Mouse (Mus musculus) G1E (cell line): ENCODE results near the gene Gpr153. TPM values are rescaled to one million over a fixed set of nuclear protein-coding genes. Genes with fewer than 3 reads are reported as not detected.

Source experiments
- ATAC-seq: 2 replicates; pipeline ENCODE4 v1.8.0; 2016; ENCODE audit warnings: mild to moderate bottlenecking; ENCODE audit not compliant: insufficient number of reproducible peaks, poor library complexity, low FRiP score, severe bottlenecking; ENCODE audit errors: extremely low read depth
- DNase-seq: peaks from one replicate; pipeline ENCODE4 v3.0.0; 2012; ENCODE audit warnings: low spot score
- H3K27me3 ChIP-seq: 2 replicates; pipeline ENCODE4 v1.6.1; 2012; ENCODE audit warnings: mild to moderate bottlenecking, low read length, inconsistent platforms; ENCODE audit not compliant: insufficient read depth
- H3K36me3 ChIP-seq: replicated peaks from 2 replicates; pipeline ENCODE3; 2012; ENCODE audit warnings: mild to moderate bottlenecking, inconsistent platforms
- H3K4me1 ChIP-seq: 2 replicates; pipeline ENCODE4 v1.6.1; 2012; ENCODE audit warnings: low read depth, low read length, inconsistent platforms, mixed read lengths; ENCODE audit not compliant: insufficient read depth
- H3K4me3 ChIP-seq: 2 replicates; pipeline ENCODE4 v1.5.1; 2012; ENCODE audit warnings: low read depth, mild to moderate bottlenecking, inconsistent platforms, low read length, moderate library complexity, mixed read lengths
- H3K9me3 ChIP-seq: replicated peaks from 2 replicates; pipeline ENCODE4 v1.6.1; 2012; ENCODE audit warnings: inconsistent platforms
- CTCF ChIP-seq: IDR thresholded peaks from 2 replicates; pipeline ENCODE4 v1.5.1; 2012; ENCODE audit warnings: low read depth, low read length, inconsistent platforms, mixed read lengths
- GATA1 ChIP-seq: IDR thresholded peaks from 2 replicates; pipeline ENCODE4 v1.6.1; 2012; ENCODE audit warnings: borderline replicate concordance, low read length, inconsistent platforms, mixed read lengths
- GATA2 ChIP-seq: IDR thresholded peaks from 2 replicates; pipeline ENCODE4 v1.6.1; 2012; ENCODE audit warnings: low read depth, low read length, inconsistent platforms, borderline replicate concordance
- POLR2AphosphoS5 ChIP-seq: IDR thresholded peaks from 2 replicates; pipeline ENCODE4 v1.6.1; 2012; ENCODE audit warnings: low read depth, low read length, inconsistent platforms; ENCODE audit not compliant: insufficient replicate concordance
- TAL1 ChIP-seq: conservative IDR thresholded peaks from 2 replicates; pipeline ENCODE4 v1.6.1; 2012; ENCODE audit warnings: low read depth, low read length, inconsistent platforms, mixed read lengths
- polyA plus RNA-seq: library from polyadenylated mRNA; stranded (reverse); fragments of >175 nt; gene quantifications from 2 replicates; pipeline ENCODE4 v1.2.3, GENCODE M21; 2012
- total RNA-seq, 2 experiments: library from RNA; stranded (forward) in 1 of 2; stranded (reverse) in 1 of 2; fragments of 200-1000 nt in 1 of 2; fragments of >200 nt in 1 of 2; fragmentation: Nextera tagmentation in 1 of 2; gene quantifications; 2 replicates each; pipeline ENCODE4 v1.2.3; 2014 to 2017

The Gpr153 gene
- total and polyA plus RNA-seq, 3 experiments, result 0.05 to 0.09 TPM; not detected in 1

- no peak for TF ChIP-seq GATA2
- H3K36me3 ChIP-seq, result peaks cover 78% of the 10 kb centered on the region
- no peaks in the 10 kb centered on the region for H3K9me3 ChIP-seq
- peaks cover 4% of the 10 kb centered on the region; the same call in 1 of the 2 replicates for H3K4me1 ChIP-seq
- no peaks in the 10 kb centered on the region for H3K27me3 ChIP-seq
- ATAC-seq (no peak), DNase-seq (no peak)
- H3K4me3 ChIP-seq, result no peak overlapping the region
Observed at GRCm38 (mm10) chr4:152250615-152251014, 23.4 kb upstream of the Gpr153 start.

GRCm38 (mm10) chr4:152253183-152253759 lies 20.8 kb upstream of the Gpr153 start:
- H3K27me3 ChIP-seq, result no peaks in the 10 kb centered on the region
- H3K4me1 ChIP-seq, result no peaks in the 10 kb centered on the region
- H3K4me3 ChIP-seq, result no peak overlapping the region
- peaks cover 84% of the 10 kb centered on the region for H3K36me3 ChIP-seq
- DNase-seq (no peak), ATAC-seq (no peak)
- no peak for TF ChIP-seq GATA2
- TF ChIP-seq CTCF, result no peak
- TF ChIP-seq TAL1, result no peak
- TF ChIP-seq POLR2AphosphoS5, result no peak
- TF ChIP-seq GATA1, result no peak
- no peaks in the 10 kb centered on the region for H3K9me3 ChIP-seq

- Histone ChIP-seq H3K36me3 (peaks cover 93% of the 10 kb centered on the region), H3K4me3 (no peak overlapping the region), H3K9me3 (no peaks in the 10 kb centered on the region), H3K4me1 (peaks cover 4% of the 10 kb centered on the region; the same call in 1 of the 2 replicates), H3K27me3 (no peaks in the 10 kb centered on the region)
- TF ChIP-seq POLR2AphosphoS5 (no peak), CTCF (no peak), GATA2 (no peak), GATA1 (no peak), TAL1 (no peak)
- DNase-seq (no peak), ATAC-seq (no peak)
Observed at GRCm38 (mm10) chr4:152257070-152257469, 17.0 kb upstream of the Gpr153 start.

GRCm38 (mm10) chr4:152260451-152260850 lies 13.6 kb upstream of the Gpr153 start:
- ATAC-seq (no peak), DNase-seq (no peak)
- no peak for TF ChIP-seq TAL1
- no peak for TF ChIP-seq GATA1
- no peak for TF ChIP-seq POLR2AphosphoS5
- no peak for TF ChIP-seq GATA2
- no peak for TF ChIP-seq CTCF
- Histone ChIP-seq H3K27me3 (no peaks in the 10 kb centered on the region), H3K4me3 (no peak overlapping the region), H3K9me3 (no peaks in the 10 kb centered on the region), H3K4me1 (peaks cover 32% of the 10 kb centered on the region), H3K36me3 (peaks cover 94% of the 10 kb centered on the region)

- H3K9me3 ChIP-seq, result no peaks in the 10 kb centered on the region
- peaks cover 32% of the 10 kb centered on the region for H3K4me1 ChIP-seq
- H3K27me3 ChIP-seq, result no peaks in the 10 kb centered on the region
- DNase-seq, result no peak
- no peak overlapping the region for H3K4me3 ChIP-seq
- peaks cover 90% of the 10 kb centered on the region for H3K36me3 ChIP-seq
- no peak for TF ChIP-seq TAL1
- no peak for TF ChIP-seq POLR2AphosphoS5
- no peak for TF ChIP-seq GATA2
- no peak for TF ChIP-seq GATA1
- no peak for TF ChIP-seq CTCF
- ATAC-seq, result no peak
Observed at GRCm38 (mm10) chr4:152262187-152262586, 11.8 kb upstream of the Gpr153 start.

GRCm38 (mm10) chr4:152263089-152263488 lies 10.9 kb upstream of the Gpr153 start:
- H3K4me3 ChIP-seq, result no peak overlapping the region; the same call in 1 of the 2 replicates
- DNase-seq, result no peak

More at GRCm38 (mm10) chr4:152263089-152263488, 10.9 kb upstream of the Gpr153 start:
- no peak for TF ChIP-seq CTCF
- no peak for TF ChIP-seq GATA1
- no peak for TF ChIP-seq GATA2
- TF ChIP-seq TAL1, result no peak
- no peak for TF ChIP-seq POLR2AphosphoS5
- Histone ChIP-seq H3K36me3 (peaks cover 92% of the 10 kb centered on the region), H3K9me3 (no peaks in the 10 kb centered on the region), H3K4me1 (peaks cover 32% of the 10 kb centered on the region), H3K27me3 (no peaks in the 10 kb centered on the region)
- no peak for ATAC-seq
